Mouse (Mus musculus) B cell, adult 67 days (primary cell): ENCODE results near the gene Olfr1370. TPM values are rescaled to one million over a fixed set of nuclear protein-coding genes. Genes with fewer than 3 reads are reported as not detected.

ENCODE experiments used
- total RNA-seq, 2 experiments: library from RNA; stranded (reverse); gene quantifications; 4 replicates each; pipeline ENCODE4 v1.2.4; 2023

Olfr1370 gene
- not detected for total RNA-seq

DNA sequence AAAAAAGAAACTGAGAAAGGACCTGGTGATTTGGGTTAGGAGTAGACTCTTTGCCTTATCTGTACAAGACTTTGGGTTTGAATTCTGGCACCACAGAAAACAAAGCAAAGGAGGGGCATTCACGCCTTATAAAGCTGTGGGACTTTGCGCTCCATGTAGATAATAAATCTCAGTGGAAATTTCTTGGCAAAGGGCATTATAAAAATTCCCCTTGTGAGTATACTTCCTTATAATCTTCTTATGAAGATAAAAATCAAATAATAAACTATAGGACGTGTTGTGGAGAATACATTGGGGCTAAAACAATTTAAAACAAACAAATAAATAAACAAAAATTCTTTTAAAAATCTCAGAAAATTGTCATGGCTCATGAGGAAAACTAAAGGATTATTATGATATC lies at the start of gene Olfr1370:
Gene Olfr1370, minus strand, starts transcription at position 101 of the 400 bp plus-strand sequence.

DNA sequence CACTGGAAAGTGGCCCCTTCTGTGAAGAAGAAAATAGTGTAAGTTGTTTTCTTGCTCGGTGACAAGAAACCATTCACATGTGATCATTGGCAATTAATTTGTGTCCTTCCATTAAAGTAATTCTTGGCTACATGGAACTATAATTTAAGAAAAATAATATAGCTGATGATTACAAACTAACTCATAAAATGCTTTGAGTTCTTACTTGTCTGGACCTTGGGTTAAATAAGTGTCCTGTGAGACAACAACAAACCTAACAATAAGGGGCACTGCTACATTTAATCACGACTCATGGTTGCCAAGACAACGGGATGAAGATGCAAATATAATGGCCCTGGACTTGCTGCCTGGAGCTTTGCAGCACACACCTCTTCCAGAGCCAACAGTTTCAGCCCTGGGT lies 36.4 kb upstream of the Olfr1370 start, which contains the start of gene Olfr1369-ps1:
Gene Olfr1369-ps1, plus strand, starts transcription at position 301 of the 400 bp plus-strand sequence.

Other genes starting within 250 kb of the Olfr1370 start
- not detected for gene Olfr1369-ps1, start 36.5 kb upstream of the Olfr1370 start, total RNA-seq
- not detected for gene Olfr263, start 54.7 kb upstream of the Olfr1370 start, total RNA-seq
- gene Olfr1368, start 70.9 kb upstream of the Olfr1370 start, total RNA-seq: not detected
- 100 to 1,000 TPM; 110 to 112 TPM for gene Trim27, start 104.5 kb upstream of the Olfr1370 start, total RNA-seq
- gene Gpx5, start 217.8 kb upstream of the Olfr1370 start, total RNA-seq: not detected
- gene Gpx6, start 237.2 kb upstream of the Olfr1370 start, total RNA-seq: not detected